Mouse (Mus musculus): Measurements from ENCODE around the gene Evi2. TPM values are rescaled to one million over a fixed set of nuclear protein-coding genes. Genes with fewer than 3 reads are reported as not detected.
A peak's percentile ranks its signal among the peaks of the same experiment; 100 is the strongest.

The Evi2 gene
- total and polyA plus RNA-seq, 2 experiments from 2014 or later: 0.19 TPM; not detected in 1

DNA sequence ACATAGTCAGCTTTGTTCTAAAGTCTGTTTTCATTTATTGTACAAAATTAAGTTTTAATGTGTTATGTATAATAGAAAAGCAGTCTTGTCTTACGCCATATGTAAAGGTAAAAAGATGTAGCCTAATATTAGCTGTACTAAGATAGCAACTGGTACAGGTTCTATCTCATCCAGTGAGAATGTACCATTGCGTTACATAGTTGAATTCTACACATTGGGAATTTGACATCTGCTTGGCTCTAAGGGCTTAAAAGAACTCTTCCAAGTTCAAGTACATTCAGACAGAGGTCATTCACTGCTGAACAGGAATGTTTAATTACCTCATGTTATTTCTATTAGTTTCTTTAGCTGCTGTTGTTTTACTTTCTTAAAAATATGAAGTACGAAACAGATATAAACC lies 3.8 kb downstream of the Evi2 start:
- no peak for DNase-seq (ENCODE audit: low spot score)

DNA sequence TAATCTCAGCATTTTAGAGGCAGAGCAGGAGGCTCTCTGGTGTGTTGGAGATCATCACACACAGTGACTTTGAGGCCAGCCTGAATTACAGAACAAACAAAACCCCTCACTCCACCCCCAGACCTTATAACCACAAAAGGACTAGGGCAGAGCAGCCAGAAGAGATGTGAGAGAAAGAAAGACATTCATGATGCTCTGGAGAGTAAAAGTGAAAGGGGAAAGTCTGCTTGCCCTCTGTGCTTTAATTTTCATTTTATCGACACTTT lies 6.1 kb downstream of the Evi2 start:
- peak overlapping the region; percentile 20; the same call in 1 of the 2 replicates for H3K27ac ChIP-seq (ENCODE audit: low read depth)
- H3K4me3 ChIP-seq (ENCODE audit: low read depth, low read length): no peak overlapping the region
- H3K27me3 ChIP-seq (ENCODE audit: control insufficient read depth, insufficient read depth, low read length): no peaks in the 10 kb centered on the region
- TF ChIP-seq EP300 (IDR thresholded peaks at IDR 0.05; ENCODE audit: low read depth): no peak
- TF ChIP-seq CTCF (IDR thresholded peaks at IDR 0.05; ENCODE audit: low read depth): no peak
- H3K4me1 ChIP-seq (ENCODE audit: control insufficient read depth, insufficient read depth): peaks cover 10% of the 10 kb centered on the region
- H3K36me3 ChIP-seq (replicated peaks; ENCODE audit: control insufficient read depth, insufficient read depth, low read length): no peaks in the 10 kb centered on the region
- ATAC-seq (ENCODE audit: insufficient read depth, low read depth) (no peak), DNase-seq (ENCODE audit: low spot score) (no peak)
- no peak overlapping the region for H3K4me2 ChIP-seq (ENCODE audit: low read depth, low read length)
- WGBS: 84% methylated on average over 1 of the region's 1 CpGs
- no peak overlapping the region for H3K9ac ChIP-seq (replicated peaks; ENCODE audit: low read depth, low read length)
- no peaks in the 10 kb centered on the region for H3K9me3 ChIP-seq (replicated peaks; ENCODE audit: control insufficient read depth, low read length)

More for the DNA sequence above, 3.8 kb downstream of the Evi2 start:
- H3K9ac ChIP-seq (replicated peaks; ENCODE audit: low read depth, low read length): no peak overlapping the region
- H3K36me3 ChIP-seq (replicated peaks; ENCODE audit: control insufficient read depth, insufficient read depth, low read length): peaks cover 4% of the 10 kb centered on the region; the same call in 1 of the 2 replicates
- WGBS: 61% methylated on average over 3 of the region's 3 CpGs
- H3K27me3 ChIP-seq (ENCODE audit: control insufficient read depth, insufficient read depth, low read length): no peaks in the 10 kb centered on the region
- no peaks in the 10 kb centered on the region for H3K9me3 ChIP-seq (replicated peaks; ENCODE audit: control insufficient read depth, low read length)
- no peak overlapping the region for H3K4me3 ChIP-seq (ENCODE audit: low read depth, low read length)
- peak overlapping the region; percentile 31; the same call in 1 of the 2 replicates for H3K4me2 ChIP-seq (ENCODE audit: low read depth, low read length)
- no peak for TF ChIP-seq EP300 (IDR thresholded peaks at IDR 0.05; ENCODE audit: low read depth)
- TF ChIP-seq CTCF (IDR thresholded peaks at IDR 0.05; ENCODE audit: low read depth): no peak
- no peak overlapping the region for H3K27ac ChIP-seq (ENCODE audit: low read depth)
- ATAC-seq (ENCODE audit: insufficient read depth, low read depth): no peak
- H3K4me1 ChIP-seq (ENCODE audit: control insufficient read depth, insufficient read depth): peaks cover 10% of the 10 kb centered on the region

DNA sequence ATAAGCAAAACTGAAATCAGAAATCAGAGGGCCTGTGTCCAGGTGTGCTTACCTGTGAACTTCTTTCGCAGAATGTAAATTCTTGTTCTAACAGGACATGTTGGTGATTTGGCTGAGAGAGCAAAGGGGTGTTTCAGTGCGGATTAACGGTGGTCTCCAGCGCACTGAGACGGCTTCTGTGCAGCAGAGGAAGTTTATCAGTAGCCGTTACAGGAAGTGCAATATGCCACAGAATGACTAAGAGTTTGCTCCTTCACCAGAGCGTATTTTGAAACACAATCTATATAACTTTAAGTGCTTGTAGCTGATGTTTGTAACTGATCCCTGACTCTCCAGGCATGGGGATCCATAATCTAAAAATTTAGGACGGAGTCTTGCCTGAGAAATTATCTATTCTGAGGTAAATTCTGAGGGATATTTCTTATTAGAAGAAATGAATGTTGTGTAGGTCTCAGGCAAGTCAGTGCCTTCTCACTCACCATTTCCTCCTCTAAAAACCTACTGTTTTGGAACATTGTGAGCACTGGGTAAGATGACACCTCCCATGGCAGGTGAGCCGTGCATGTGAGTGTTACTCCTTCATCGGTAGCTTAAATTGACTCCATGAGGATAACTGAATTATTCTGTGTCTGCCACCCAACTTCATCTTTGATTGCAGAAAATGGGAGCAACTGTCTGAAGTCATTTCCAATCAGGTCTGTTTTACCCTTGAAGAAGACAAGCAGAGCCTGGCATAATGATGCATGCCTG lies 6.7 kb downstream of the Evi2 start, which contains the start of gene Evi2b:
TSS of gene Evi2b (minus strand) at position 203 of the 750 bp plus-strand sequence.
- no peaks in the 10 kb centered on the region for H3K27me3 ChIP-seq (ENCODE audit: control insufficient read depth, insufficient read depth, low read length)
- ATAC-seq (ENCODE audit: insufficient read depth, low read depth) (no peak), DNase-seq (ENCODE audit: low spot score) (no peak)
- no peaks in the 10 kb centered on the region for H3K36me3 ChIP-seq (replicated peaks; ENCODE audit: control insufficient read depth, insufficient read depth, low read length)
- peak within 1 kb of the TSS; percentile 20; the same call in 1 of the 2 replicates for H3K27ac ChIP-seq (ENCODE audit: low read depth)
- 73% methylated on average over 10 of the region's 10 CpGs for WGBS
- peaks cover 10% of the 10 kb centered on the region for H3K4me1 ChIP-seq (ENCODE audit: control insufficient read depth, insufficient read depth)
- TF ChIP-seq CTCF (IDR thresholded peaks at IDR 0.05; ENCODE audit: low read depth): no peak
- no peak for TF ChIP-seq EP300 (IDR thresholded peaks at IDR 0.05; ENCODE audit: low read depth)
- H3K4me2 ChIP-seq (ENCODE audit: low read depth, low read length): peak within 1 kb of the TSS; percentile 21; the same call in 1 of the 2 replicates
- no peaks in the 10 kb centered on the region for H3K9me3 ChIP-seq (replicated peaks; ENCODE audit: control insufficient read depth, low read length)
- no peak within 1 kb of the TSS; the same call in 1 of the 2 replicates for H3K4me3 ChIP-seq (ENCODE audit: low read depth, low read length)
- no peak within 1 kb of the TSS for H3K9ac ChIP-seq (replicated peaks; ENCODE audit: low read depth, low read length)

DNA sequence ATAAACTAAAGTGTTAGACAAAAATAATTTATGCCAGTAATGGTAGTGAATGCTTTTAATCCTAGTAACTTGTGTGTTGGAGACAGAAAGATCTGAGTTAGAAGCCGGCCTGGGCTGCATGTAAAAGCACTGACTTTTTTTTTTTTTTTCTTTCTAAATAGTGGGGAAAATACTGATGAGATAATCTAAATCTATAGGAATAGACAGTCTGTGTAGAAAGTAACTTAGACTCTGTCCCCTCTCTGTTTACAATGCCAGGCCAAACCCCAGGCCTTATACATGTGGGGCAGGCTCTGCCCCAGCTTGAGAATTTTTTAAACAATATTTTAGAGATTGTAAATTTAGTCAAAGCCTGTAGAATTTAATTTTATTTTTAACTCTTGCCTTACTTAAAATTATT lies 7.4 kb downstream of the Evi2 start:
- Histone ChIP-seq H3K4me3 (ENCODE audit: low read depth, low read length) (no peak overlapping the region), H3K9me3 (replicated peaks; ENCODE audit: control insufficient read depth, low read length) (no peaks in the 10 kb centered on the region), H3K4me1 (ENCODE audit: control insufficient read depth, insufficient read depth) (peaks cover 10% of the 10 kb centered on the region), H3K27ac (ENCODE audit: low read depth) (no peak overlapping the region), H3K4me2 (ENCODE audit: low read depth, low read length) (no peak overlapping the region; the same call in 1 of the 2 replicates), H3K27me3 (ENCODE audit: control insufficient read depth, insufficient read depth, low read length) (no peaks in the 10 kb centered on the region), H3K36me3 (replicated peaks; ENCODE audit: control insufficient read depth, insufficient read depth, low read length) (no peaks in the 10 kb centered on the region), H3K9ac (replicated peaks; ENCODE audit: low read depth, low read length) (no peak overlapping the region)
- 85% methylated on average over 1 of the region's 1 CpGs for WGBS
- no peak for TF ChIP-seq CTCF (IDR thresholded peaks at IDR 0.05; ENCODE audit: low read depth)
- no peak for TF ChIP-seq EP300 (IDR thresholded peaks at IDR 0.05; ENCODE audit: low read depth)
- DNase-seq (ENCODE audit: low spot score): no peak
- no peak for ATAC-seq (ENCODE audit: insufficient read depth, low read depth)

DNA sequence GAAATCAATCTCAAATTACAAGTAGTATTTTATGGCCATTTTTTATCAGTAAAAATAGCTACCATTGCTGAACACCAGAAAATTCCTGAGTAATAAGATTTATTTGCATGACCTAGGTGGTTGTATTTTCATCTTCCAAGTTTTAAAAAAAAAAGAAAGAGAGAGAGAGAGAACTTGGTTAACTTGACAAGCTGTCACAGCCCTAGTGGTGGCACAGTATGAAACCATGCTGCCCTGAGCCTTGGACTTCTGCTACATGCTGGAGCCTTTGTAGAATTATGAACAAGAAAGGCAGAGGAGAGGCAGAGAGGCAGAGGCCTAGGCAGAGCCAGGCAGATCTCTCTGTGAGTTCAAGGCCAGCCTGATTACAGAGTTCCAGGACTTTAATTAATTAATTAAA lies 8.5 kb downstream of the Evi2 start:
- H3K27ac ChIP-seq (ENCODE audit: low read depth): no peak overlapping the region
- H3K4me2 ChIP-seq (ENCODE audit: low read depth, low read length): no peak overlapping the region
- H3K4me3 ChIP-seq (ENCODE audit: low read depth, low read length): no peak overlapping the region
- H3K9ac ChIP-seq (replicated peaks; ENCODE audit: low read depth, low read length): no peak overlapping the region
- H3K9me3 ChIP-seq (replicated peaks; ENCODE audit: control insufficient read depth, low read length): no peaks in the 10 kb centered on the region
- DNase-seq (ENCODE audit: low spot score) (no peak), ATAC-seq (ENCODE audit: insufficient read depth, low read depth) (no peak)
- no peaks in the 10 kb centered on the region for H3K27me3 ChIP-seq (ENCODE audit: control insufficient read depth, insufficient read depth, low read length)
- H3K36me3 ChIP-seq (replicated peaks; ENCODE audit: control insufficient read depth, insufficient read depth, low read length): no peaks in the 10 kb centered on the region
- TF ChIP-seq CTCF (IDR thresholded peaks at IDR 0.05; ENCODE audit: low read depth): no peak
- no peak for TF ChIP-seq EP300 (IDR thresholded peaks at IDR 0.05; ENCODE audit: low read depth)
- H3K4me1 ChIP-seq (ENCODE audit: control insufficient read depth, insufficient read depth): peaks cover 2% of the 10 kb centered on the region

DNA sequence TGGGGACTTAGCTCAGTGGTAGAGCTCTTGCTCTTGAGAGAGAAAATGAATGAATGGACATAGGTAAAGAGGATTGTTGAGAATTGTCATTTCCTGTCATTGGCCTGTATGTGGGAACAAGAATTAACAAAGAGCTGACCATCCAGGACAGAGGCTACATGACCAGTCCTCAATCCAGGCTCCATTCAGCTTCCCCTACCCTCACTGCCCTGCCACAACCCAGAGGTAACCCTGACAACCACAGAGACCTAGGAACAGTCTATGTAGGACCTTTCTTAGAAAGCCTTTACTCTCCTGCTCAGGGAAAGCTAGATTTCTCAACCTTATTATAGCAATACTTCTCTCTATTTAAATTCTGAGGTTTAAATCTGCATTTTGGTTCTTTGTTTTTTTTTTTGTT lies 9.6 kb downstream of the Evi2 start:
- ATAC-seq (ENCODE audit: insufficient read depth, low read depth) (no peak), DNase-seq (ENCODE audit: low spot score) (no peak)
- Histone ChIP-seq H3K4me1 (ENCODE audit: control insufficient read depth, insufficient read depth) (no peaks in the 10 kb centered on the region), H3K9ac (replicated peaks; ENCODE audit: low read depth, low read length) (no peak overlapping the region), H3K27ac (ENCODE audit: low read depth) (no peak overlapping the region), H3K4me3 (ENCODE audit: low read depth, low read length) (no peak overlapping the region), H3K27me3 (ENCODE audit: control insufficient read depth, insufficient read depth, low read length) (no peaks in the 10 kb centered on the region), H3K4me2 (ENCODE audit: low read depth, low read length) (no peak overlapping the region), H3K9me3 (replicated peaks; ENCODE audit: control insufficient read depth, low read length) (no peaks in the 10 kb centered on the region), H3K36me3 (replicated peaks; ENCODE audit: control insufficient read depth, insufficient read depth, low read length) (no peaks in the 10 kb centered on the region)
- TF ChIP-seq EP300 (IDR thresholded peaks at IDR 0.05; ENCODE audit: low read depth) (no peak), CTCF (IDR thresholded peaks at IDR 0.05; ENCODE audit: low read depth) (no peak)

Measured in heart, postnatal 0 days (tissue).